Mouse (Mus musculus): ENCODE data around the gene 4930453N24Rik.

The 4930453N24Rik gene

DNA sequence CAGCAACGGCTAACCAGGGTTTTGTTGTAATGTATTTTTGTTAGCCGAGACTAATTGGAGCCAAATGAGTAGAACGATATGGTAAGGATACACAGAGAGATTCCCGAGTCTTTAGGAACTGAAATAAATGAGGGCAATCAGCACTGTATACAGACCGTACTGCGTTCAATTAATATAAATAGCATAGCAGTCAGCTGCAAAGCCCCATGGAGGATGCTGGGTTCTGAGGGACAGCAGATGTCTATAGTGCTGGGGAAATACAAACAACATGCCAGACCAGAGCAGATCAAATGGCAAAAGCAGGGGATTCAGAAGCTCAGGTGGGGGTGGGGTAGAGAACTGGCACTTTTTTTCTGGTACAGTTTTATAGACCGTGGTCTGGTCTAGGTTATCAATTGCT lies 51.9 kb downstream of the 4930453N24Rik start:
- no peak for DNase-seq

DNA sequence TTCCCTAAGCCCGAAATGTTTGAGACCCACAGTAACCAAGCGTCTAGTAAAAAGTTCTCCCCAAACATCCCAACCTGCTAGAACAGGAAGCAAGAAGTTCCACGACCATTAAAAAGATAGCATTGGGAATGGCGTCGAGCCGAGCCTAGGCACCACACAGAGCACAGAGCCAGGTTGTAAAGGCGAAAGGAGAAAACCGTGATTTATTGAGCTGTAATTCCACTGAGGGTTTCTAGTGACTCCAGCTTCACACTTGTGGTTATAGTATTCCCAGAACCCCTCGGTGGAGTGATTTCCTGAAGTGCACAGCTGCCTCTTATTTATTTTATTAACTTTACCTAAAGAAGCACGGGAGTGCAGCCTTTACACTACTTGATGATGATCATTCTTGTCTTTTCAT lies 53.1 kb downstream of the 4930453N24Rik start:
- no peak for DNase-seq

DNA sequence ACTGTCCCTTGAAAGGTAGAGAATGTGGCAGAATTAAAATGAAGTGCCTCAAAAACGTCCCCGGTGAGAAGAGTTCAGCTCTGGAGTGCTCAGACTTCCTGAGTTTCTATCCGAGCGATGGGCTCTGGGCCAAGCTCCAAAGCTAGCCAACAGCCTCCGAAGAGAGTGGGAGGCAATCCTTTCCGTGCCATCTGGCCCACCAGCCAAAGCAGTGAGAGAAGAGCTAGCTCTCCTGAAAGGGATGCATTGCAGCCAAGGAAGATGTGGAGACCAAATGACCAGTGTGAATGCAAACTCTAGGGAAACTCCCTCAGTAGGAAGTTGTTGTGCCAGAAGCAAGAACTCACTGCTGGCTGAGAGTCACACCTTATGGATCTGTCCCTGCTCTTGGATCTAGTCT lies 59.1 kb downstream of the 4930453N24Rik start:
- no peak for DNase-seq

Measured in thymus, postnatal 25 days (tissue).